Mouse (Mus musculus) MEL (cell line): ENCODE data around the gene Zfp612.

ENCODE experiments used
- BHLHE40 ChIP-seq: IDR thresholded peaks from 2 replicates; pipeline ENCODE4 v1.6.1; 2012; ENCODE audit warnings: low read depth, mild to moderate bottlenecking, inconsistent platforms, low read length, improper control_type of control experiment, borderline replicate concordance
- CHD1 ChIP-seq: IDR thresholded peaks from 2 replicates; pipeline ENCODE4 v1.6.1; 2012; ENCODE audit warnings: low read depth, mild to moderate bottlenecking, inconsistent platforms, low read length, improper control_type of control experiment
- CTCF ChIP-seq, 3 experiments: IDR thresholded peaks in 2 of 3; conservative IDR thresholded peaks in 1 of 3; 2 replicates each; pipeline ENCODE4 v1.5.1; 2011 to 2012; ENCODE audit warnings: low read length in 3 of 3, low read depth in 2 of 3, mild to moderate bottlenecking in 2 of 3, improper control_type of control experiment in 1 of 3, inconsistent platforms in 1 of 3, mixed read lengths in 1 of 3, moderate library complexity in 1 of 3; ENCODE audit not compliant: control insufficient read depth in 1 of 3, insufficient read depth in 1 of 3, poor library complexity in 1 of 3, severe bottlenecking in 1 of 3
- POLR2AphosphoS2 ChIP-seq: IDR thresholded peaks from 2 replicates; pipeline ENCODE4 v1.6.1; 2011; ENCODE audit warnings: low read length, improper control_type of control experiment
- RAD21 ChIP-seq: IDR thresholded peaks from 2 replicates; pipeline ENCODE4 v1.6.1; 2011; ENCODE audit warnings: mild to moderate bottlenecking, low read depth, low read length, improper control_type of control experiment
- RCOR1 ChIP-seq: IDR thresholded peaks from 2 replicates; pipeline ENCODE4 v1.6.1; 2012; ENCODE audit warnings: low read depth, mild to moderate bottlenecking, inconsistent platforms, low read length, improper control_type of control experiment
- ZNF384 ChIP-seq: IDR thresholded peaks from 2 replicates; pipeline ENCODE4 v1.6.1; 2012; ENCODE audit warnings: low read depth, mild to moderate bottlenecking, inconsistent platforms, low read length, improper control_type of control experiment

DNA sequence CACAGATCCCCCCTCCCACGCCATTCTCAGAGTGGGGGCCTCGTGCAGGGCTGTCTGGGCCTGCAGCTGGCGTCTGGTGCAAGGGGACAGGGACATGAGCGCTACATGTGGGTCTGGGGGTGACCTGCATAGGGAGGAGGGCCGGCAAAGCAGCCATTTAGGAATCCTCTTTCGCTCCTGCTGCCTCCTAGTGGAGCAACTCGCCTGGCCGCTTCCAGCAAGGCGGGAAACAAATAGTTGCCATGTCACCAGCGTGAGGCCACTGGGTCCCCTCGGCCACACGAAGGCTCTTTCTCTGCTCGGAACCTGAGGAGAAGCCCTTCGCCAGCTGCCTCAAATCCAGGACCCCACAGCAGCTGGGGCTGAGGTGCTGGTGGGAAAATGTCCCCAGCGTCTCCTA is 22.1 kb downstream of the Zfp612 start:
- TF ChIP-seq CTCF (IDR thresholded peaks at IDR 0.05 in 2 of 3, conservative IDR thresholded peaks at IDR 0.05 in 1 of 3; ENCODE audit: control insufficient read depth in 1 of 3, insufficient read depth in 1 of 3, low read depth in 2 of 3, low read length in 3 of 3, poor library complexity in 1 of 3, severe bottlenecking in 1 of 3) = no peak
- no peak for TF ChIP-seq ZNF384
- no peak for TF ChIP-seq RCOR1
- no peak for TF ChIP-seq RAD21
- no peak for TF ChIP-seq POLR2AphosphoS2
- no peak for TF ChIP-seq CHD1
- no peak for TF ChIP-seq BHLHE40
